Mouse (Mus musculus) kidney, embryonic 15.5 days (tissue): ENCODE results near the gene Henmt1. TPM values are rescaled to one million over a fixed set of nuclear protein-coding genes. Genes with fewer than 3 reads are reported as not detected.

Source experiments
- ATAC-seq: fragments of 200-750 bp; cut with Nextera tagmentation; replicated peaks from 2 replicates; pipeline ENCODE4 v1.8.0; 2017; ENCODE audit warnings: moderate TSS enrichment; ENCODE audit not compliant: low FRiP score
- H3K27ac ChIP-seq: fragments of 300-500 bp; sonication (generic); 2 replicates; pipeline ENCODE4 v1.5.1; 2015; ENCODE audit warnings: mild to moderate bottlenecking, inconsistent platforms
- H3K27me3 ChIP-seq: fragments of 300-500 bp; sonication (generic); 2 replicates; pipeline ENCODE4 v1.6.1; 2015; ENCODE audit warnings: inconsistent platforms
- H3K36me3 ChIP-seq: fragments of 300-500 bp; sonication (generic); 2 replicates; pipeline ENCODE4 v1.6.1; 2015; ENCODE audit warnings: inconsistent platforms
- H3K4me1 ChIP-seq: fragments of 300-500 bp; sonication (generic); 2 replicates; pipeline ENCODE4 v1.6.1; 2015; ENCODE audit warnings: inconsistent platforms
- H3K4me2 ChIP-seq: fragments of 300-500 bp; sonication (generic); 2 replicates; pipeline ENCODE4 v1.6.1; 2015; ENCODE audit warnings: moderate library complexity, mild to moderate bottlenecking, inconsistent platforms
- H3K4me3 ChIP-seq: fragments of 300-500 bp; sonication (generic); replicated peaks from 2 replicates; pipeline ENCODE4 v1.5.1; 2015; ENCODE audit warnings: mild to moderate bottlenecking, inconsistent platforms
- H3K9ac ChIP-seq: fragments of 300-500 bp; sonication (generic); 2 replicates; pipeline ENCODE4 v1.6.1; 2015; ENCODE audit warnings: mild to moderate bottlenecking, inconsistent platforms
- H3K9me3 ChIP-seq: fragments of 300-500 bp; sonication (generic); replicated peaks from 2 replicates; pipeline ENCODE4 v1.6.1; 2016; ENCODE audit warnings: inconsistent platforms
- WGBS: fragments of 180-500 bp; shearing (Covaris S2); methylation state at CpG from one replicate; pipeline ENCODE4 v1.1.7; 2015; ENCODE audit warnings: mixed read lengths; 5-methylcytosine and 5-hydroxymethylcytosine counted together
- polyA plus RNA-seq: library from polyadenylated mRNA; unstranded; fragments of >200 nt; fragmentation: Nextera tagmentation; extraction: Ambion mirVana; gene quantifications from 2 replicates; pipeline ENCODE4 v1.2.1, GENCODE M21; 2015

Henmt1 gene
- 0.13 and 0.26 TPM in 2 replicates for polyA plus RNA-seq

GRCm38 (mm10) chr3:108939573-108939972, at the start of gene Henmt1:
Gene Henmt1 (plus strand): TSS chr3:108939873.
- H3K27ac ChIP-seq = no peak within 1 kb of the TSS
- no peaks in the 10 kb centered on the region; the same call in 1 of the 2 replicates for H3K4me1 ChIP-seq
- peak within 1 kb of the TSS; percentile 60 for H3K4me2 ChIP-seq
- H3K27me3 ChIP-seq = no peaks in the 10 kb centered on the region
- H3K36me3 ChIP-seq = no peaks in the 10 kb centered on the region
- H3K9ac ChIP-seq = no peak within 1 kb of the TSS
- H3K4me3 ChIP-seq = peak within 1 kb of the TSS; percentile 36
- WGBS = 80% methylated on average over 5 of the region's 5 CpGs
- ATAC-seq = no peak
- 0 out of 2 replicates have a peak, but pooled peaks cover 5% of the 10 kb centered on the region for H3K9me3 ChIP-seq

- Histone ChIP-seq H3K27me3 (no peaks in the 10 kb centered on the region), H3K4me1 (0 out of 2 replicates have a peak, but pooled peaks cover 6% of the 10 kb centered on the region), H3K9ac (no peak within 1 kb of the TSS), H3K27ac (no peak within 1 kb of the TSS), H3K4me2 (no peak within 1 kb of the TSS), H3K4me3 (no peak within 1 kb of the TSS), H3K9me3 (no peaks in the 10 kb centered on the region), H3K36me3 (no peaks in the 10 kb centered on the region)
- WGBS = 93% methylated on average over 1 of the region's 1 CpGs
- no peak for ATAC-seq
Observed at GRCm38 (mm10) chr3:108889908-108890307, 49.8 kb upstream of the Henmt1 start, which contains the start of gene Fndc7. Gene Fndc7 (minus strand): TSS chr3:108890008.

GRCm38 (mm10) chr3:108892080-108892479, 47.6 kb upstream of the Henmt1 start:
- no peaks in the 10 kb centered on the region for H3K36me3 ChIP-seq
- no peak overlapping the region for H3K4me2 ChIP-seq
- no peaks in the 10 kb centered on the region for H3K9me3 ChIP-seq
- H3K4me1 ChIP-seq = no peaks in the 10 kb centered on the region
- no peak overlapping the region for H3K9ac ChIP-seq
- H3K4me3 ChIP-seq = no peak overlapping the region
- no peak for ATAC-seq
- WGBS = 84% methylated on average over 1 of the region's 1 CpGs
- H3K27ac ChIP-seq = no peak overlapping the region
- no peaks in the 10 kb centered on the region for H3K27me3 ChIP-seq

GRCm38 (mm10) chr3:108892914-108893313, 46.8 kb upstream of the Henmt1 start:
- Histone ChIP-seq H3K36me3 (no peaks in the 10 kb centered on the region), H3K4me3 (no peak overlapping the region), H3K9ac (no peak overlapping the region), H3K4me2 (no peak overlapping the region), H3K9me3 (no peaks in the 10 kb centered on the region), H3K27ac (no peak overlapping the region), H3K4me1 (no peaks in the 10 kb centered on the region), H3K27me3 (no peaks in the 10 kb centered on the region)
- ATAC-seq = no peak
- 49% methylated on average over 4 of the region's 4 CpGs for WGBS

- no peak for ATAC-seq
- peaks cover 38% of the 10 kb centered on the region for H3K36me3 ChIP-seq
- no peak overlapping the region for H3K27ac ChIP-seq
Observed at GRCm38 (mm10) chr3:108898640-108899039, 41.0 kb upstream of the Henmt1 start.

GRCm38 (mm10) chr3:108900147-108900546, 39.5 kb upstream of the Henmt1 start:
- H3K9ac ChIP-seq = no peak overlapping the region
- H3K4me2 ChIP-seq = no peak overlapping the region
- peaks cover 53% of the 10 kb centered on the region for H3K36me3 ChIP-seq
- no peak overlapping the region for H3K4me3 ChIP-seq
- no peak for ATAC-seq
- no peaks in the 10 kb centered on the region for H3K27me3 ChIP-seq
- no peaks in the 10 kb centered on the region for H3K4me1 ChIP-seq
- WGBS = 91% methylated on average over 3 of the region's 3 CpGs
- H3K27ac ChIP-seq = no peak overlapping the region
- no peaks in the 10 kb centered on the region for H3K9me3 ChIP-seq

More at GRCm38 (mm10) chr3:108898640-108899039, 41.0 kb upstream of the Henmt1 start:
- Histone ChIP-seq H3K9ac (no peak overlapping the region), H3K4me3 (no peak overlapping the region), H3K4me2 (no peak overlapping the region), H3K9me3 (no peaks in the 10 kb centered on the region), H3K4me1 (no peaks in the 10 kb centered on the region), H3K27me3 (no peaks in the 10 kb centered on the region)
- 96% methylated on average over 4 of the region's 4 CpGs for WGBS

- Histone ChIP-seq H3K4me3 (no peak overlapping the region), H3K27me3 (no peaks in the 10 kb centered on the region), H3K27ac (no peak overlapping the region), H3K9me3 (no peaks in the 10 kb centered on the region), H3K36me3 (peaks cover 58% of the 10 kb centered on the region), H3K4me2 (no peak overlapping the region), H3K4me1 (no peaks in the 10 kb centered on the region), H3K9ac (no peak overlapping the region)
- ATAC-seq = no peak
- WGBS = 83% methylated on average over 5 of the region's 5 CpGs
Observed at GRCm38 (mm10) chr3:108900681-108901080, 39.0 kb upstream of the Henmt1 start.

DNA sequence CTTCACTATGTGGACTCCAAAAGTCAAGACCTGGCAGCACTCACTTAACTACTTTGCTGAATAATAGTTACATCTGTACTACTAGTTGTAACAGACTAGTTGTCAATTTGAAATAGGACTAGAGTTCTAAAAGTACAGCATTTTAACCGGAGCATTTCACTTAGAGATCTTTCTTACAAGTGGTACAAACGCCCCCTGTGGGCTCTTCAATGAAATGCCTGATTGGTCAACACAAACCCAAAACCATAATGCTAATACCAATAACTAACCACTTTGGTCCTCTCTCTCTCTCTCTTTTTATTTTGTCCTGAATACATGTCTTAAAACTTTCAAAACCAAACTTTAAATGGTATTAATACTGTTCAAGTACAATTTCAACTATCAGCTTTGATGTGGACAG, 37.6 kb upstream of the Henmt1 start:
- Histone ChIP-seq H3K4me3 (no peak overlapping the region), H3K4me1 (no peaks in the 10 kb centered on the region), H3K9me3 (no peaks in the 10 kb centered on the region), H3K4me2 (no peak overlapping the region), H3K36me3 (peaks cover 70% of the 10 kb centered on the region), H3K27me3 (no peaks in the 10 kb centered on the region), H3K9ac (no peak overlapping the region), H3K27ac (no peak overlapping the region)
- ATAC-seq = no peak
- 60% methylated on average over 2 of the region's 2 CpGs for WGBS

GRCm38 (mm10) chr3:108902934-108903333, 36.7 kb upstream of the Henmt1 start:
- Histone ChIP-seq H3K4me2 (no peak overlapping the region), H3K27ac (no peak overlapping the region), H3K9ac (no peak overlapping the region), H3K9me3 (no peaks in the 10 kb centered on the region), H3K36me3 (peaks cover 79% of the 10 kb centered on the region), H3K4me3 (no peak overlapping the region), H3K27me3 (no peaks in the 10 kb centered on the region), H3K4me1 (no peaks in the 10 kb centered on the region)
- WGBS = 92% methylated on average over 6 of the region's 6 CpGs
- no peak for ATAC-seq

DNA sequence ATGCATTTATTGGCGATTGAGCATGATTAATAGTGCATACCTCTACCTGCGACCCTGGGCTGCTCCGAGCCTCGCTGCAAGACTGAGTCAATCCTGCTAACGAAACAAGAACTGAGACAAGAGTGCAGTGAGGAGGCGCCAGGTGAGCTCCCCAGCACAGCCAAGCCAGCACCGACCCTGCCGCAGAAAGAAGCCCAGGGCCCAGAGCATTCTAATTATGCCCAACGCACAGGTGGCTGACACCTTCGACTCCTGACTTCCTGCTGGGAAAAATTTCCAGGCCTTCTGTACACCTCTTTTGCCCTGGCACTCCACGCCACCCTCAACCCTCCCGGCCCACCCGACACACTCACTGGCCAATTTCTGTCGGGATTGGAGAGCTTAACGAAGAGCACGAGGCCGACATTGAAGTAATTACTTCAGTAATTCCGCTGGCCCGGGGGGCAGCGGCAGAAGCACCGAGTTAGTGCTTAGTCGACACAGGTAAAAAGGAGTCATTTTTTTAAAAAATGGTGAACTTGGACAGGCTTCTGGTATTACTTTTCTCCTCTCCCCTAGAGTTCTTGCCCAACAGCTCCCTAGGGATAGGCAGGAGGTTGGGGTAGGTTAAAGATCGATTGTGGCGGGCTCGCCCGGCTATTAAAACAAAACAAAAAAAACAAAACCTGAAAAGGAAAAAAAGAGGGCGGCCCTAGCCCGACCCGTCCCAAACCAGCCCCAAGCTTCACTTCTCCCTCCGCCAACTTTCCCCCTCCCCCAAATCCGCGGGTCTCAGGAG, 29.2 kb upstream of the Henmt1 start:
- H3K9ac ChIP-seq = peak overlapping the region; percentile 86
- peak overlapping the region; percentile 83 for H3K4me2 ChIP-seq
- peak overlapping the region; percentile 82 for H3K4me3 ChIP-seq
- peaks cover 18% of the 10 kb centered on the region for H3K4me1 ChIP-seq
- H3K27me3 ChIP-seq = no peaks in the 10 kb centered on the region
- WGBS = under 1% methylated on average over 31 of the region's 32 CpGs
- peaks cover 26% of the 10 kb centered on the region for H3K36me3 ChIP-seq
- no peak for ATAC-seq
- no peaks in the 10 kb centered on the region for H3K9me3 ChIP-seq
- peak overlapping the region; percentile 100 for H3K27ac ChIP-seq

- peak overlapping the region; percentile 100 for H3K27ac ChIP-seq
- peaks cover 18% of the 10 kb centered on the region for H3K4me1 ChIP-seq
- H3K9ac ChIP-seq = peak overlapping the region; percentile 86
- ATAC-seq = peak; percentile 88
- under 1% methylated on average over 43 of the region's 44 CpGs for WGBS
- peak overlapping the region; percentile 82 for H3K4me3 ChIP-seq
- H3K4me2 ChIP-seq = peak overlapping the region; percentile 83
- no peaks in the 10 kb centered on the region for H3K27me3 ChIP-seq
- peaks cover 21% of the 10 kb centered on the region for H3K36me3 ChIP-seq
- no peaks in the 10 kb centered on the region for H3K9me3 ChIP-seq
Observed at GRCm38 (mm10) chr3:108911081-108911547, 28.6 kb upstream of the Henmt1 start.

DNA sequence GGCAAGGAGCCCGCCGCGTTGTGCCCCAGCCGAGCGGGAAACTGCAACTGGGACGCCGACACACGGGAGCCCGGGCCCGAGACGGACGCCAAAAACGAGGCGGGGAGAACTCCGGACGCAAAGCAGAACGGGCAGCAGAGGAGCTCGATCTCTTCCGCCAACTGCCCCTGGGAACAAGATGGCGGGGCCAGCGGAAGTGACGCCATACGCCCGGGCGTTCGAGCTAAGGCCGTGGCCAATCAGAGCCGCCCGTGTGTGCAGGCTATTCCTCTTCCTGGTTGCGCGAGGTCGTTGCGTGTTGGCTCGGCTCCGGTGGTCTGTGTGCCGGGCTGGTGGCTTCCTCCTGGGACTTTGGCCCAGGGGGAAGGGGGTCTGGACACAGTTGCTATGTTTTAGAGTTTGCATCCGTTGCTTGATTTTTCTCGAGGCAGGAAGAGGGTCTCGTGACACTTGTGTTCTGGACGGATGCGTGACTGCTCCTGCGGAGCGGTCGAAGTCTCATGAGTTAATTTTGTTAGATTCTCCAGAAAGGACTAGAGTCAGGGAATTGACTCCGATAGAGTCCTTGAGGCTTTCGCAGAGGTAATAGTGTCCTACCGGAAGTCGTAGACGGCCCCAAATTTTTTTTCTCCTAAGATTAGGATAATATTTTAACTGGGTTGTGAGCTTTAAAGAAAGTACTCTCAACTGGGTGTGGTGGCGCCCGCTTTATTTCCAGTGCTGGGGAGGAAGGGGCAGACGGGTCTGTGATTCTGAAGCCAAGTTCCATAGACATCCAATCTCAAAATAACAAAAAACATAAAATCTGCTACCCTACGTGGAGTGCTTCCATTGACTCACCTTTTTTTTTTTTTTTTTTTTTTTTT, 27.9 kb upstream of the Henmt1 start, which contains the start of gene Prpf38b:
Gene Prpf38b (minus strand): TSS at position 180 of the 866 bp plus-strand sequence.
- Histone ChIP-seq H3K4me3 (peak within 1 kb of the TSS; percentile 82), H3K9ac (peak within 1 kb of the TSS; percentile 86), H3K4me2 (peak within 1 kb of the TSS; percentile 83), H3K36me3 (peaks cover 15% of the 10 kb centered on the region), H3K9me3 (no peaks in the 10 kb centered on the region), H3K4me1 (peaks cover 18% of the 10 kb centered on the region), H3K27ac (peak within 1 kb of the TSS; percentile 100), H3K27me3 (no peaks in the 10 kb centered on the region)
- 1% methylated on average over 53 of the region's 53 CpGs for WGBS
- ATAC-seq = peak; percentile 99
